Mouse (Mus musculus): ENCODE measurements at regions not wholly inside any gene's neighbourhood (a gene's known extent, or its start where the extent isn't known, plus 50 kb on each side); places are given as distances from the start of the nearest gene placed in this dataset.
A peak's percentile ranks its signal among the peaks of the same experiment; 100 is the strongest.

DNA sequence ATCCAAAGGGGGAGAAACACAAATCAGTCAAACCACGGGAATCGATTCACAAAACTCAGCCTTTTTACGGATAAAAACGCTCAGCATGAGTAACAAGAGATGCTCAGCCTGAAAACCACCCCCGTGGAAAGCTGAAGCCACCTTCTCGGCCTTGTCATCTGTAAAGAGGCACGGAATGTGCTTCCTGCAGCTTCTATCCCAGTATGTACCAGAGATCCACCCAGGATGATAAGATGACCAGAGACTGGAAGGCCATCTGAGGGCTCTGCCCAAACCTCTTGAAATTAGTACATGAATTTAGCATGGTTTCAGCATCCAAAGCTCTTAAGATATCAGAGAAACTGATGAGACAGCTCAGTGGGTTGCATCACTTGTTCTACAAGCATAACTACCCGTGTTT, 149.0 kb upstream of the Mgmt start:
- no peak for DNase-seq (ENCODE audit: extremely low spot score, low spot score)
- WGBS, result 89% methylated on average over 8 of the region's 8 CpGs
- H3K27me3 ChIP-seq (ENCODE audit: poor library complexity, severe bottlenecking), result no peaks in the 10 kb centered on the region

DNA sequence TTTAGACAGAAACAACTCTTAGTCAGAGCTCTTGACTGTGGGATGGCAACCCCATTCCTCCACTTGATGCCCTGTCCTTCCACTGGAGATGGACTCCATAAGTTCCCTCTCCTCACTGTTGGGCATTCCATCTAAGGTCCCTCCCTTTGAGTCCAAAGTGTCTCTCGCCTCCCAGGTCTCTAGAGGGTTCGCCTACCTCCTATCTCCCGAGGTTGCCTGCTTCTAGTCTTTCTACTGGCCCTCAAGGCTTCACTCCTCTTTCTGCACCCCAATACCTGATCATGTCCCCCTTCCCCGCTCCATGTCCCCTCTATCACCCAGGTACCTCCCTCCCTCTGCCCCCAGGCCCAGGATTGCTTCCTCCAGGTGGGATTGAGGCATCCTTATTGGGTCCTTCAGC, 142.9 kb upstream of the Mgmt start:
- H3K4me3 ChIP-seq, result no peak overlapping the region
- WGBS, result 87% methylated on average over 4 of the region's 4 CpGs
- peaks cover 3% of the 10 kb centered on the region; the same call in 1 of the 2 replicates for H3K27me3 ChIP-seq (ENCODE audit: poor library complexity, severe bottlenecking)
- no peaks in the 10 kb centered on the region for H3K36me3 ChIP-seq (replicated peaks)
- H3K9me3 ChIP-seq, result no peaks in the 10 kb centered on the region
- H3K27ac ChIP-seq, result no peak overlapping the region
- no peak for DNase-seq (ENCODE audit: extremely low spot score, low spot score)
- H3K4me1 ChIP-seq, result peaks cover 10% of the 10 kb centered on the region

More for the DNA sequence above, 149.0 kb upstream of the Mgmt start:
- H3K9me3 ChIP-seq, result no peaks in the 10 kb centered on the region
- H3K36me3 ChIP-seq (replicated peaks), result no peaks in the 10 kb centered on the region
- H3K4me3 ChIP-seq, result no peak overlapping the region
- peaks cover 10% of the 10 kb centered on the region for H3K4me1 ChIP-seq
- no peak overlapping the region for H3K27ac ChIP-seq

GRCm38 (mm10) chr7:136754821-136755220, 139.6 kb upstream of the Mgmt start:
- Histone ChIP-seq H3K27ac (no peak overlapping the region), H3K9me3 (no peaks in the 10 kb centered on the region), H3K4me1 (peaks cover 19% of the 10 kb centered on the region), H3K36me3 (replicated peaks) (no peaks in the 10 kb centered on the region), H3K27me3 (ENCODE audit: poor library complexity, severe bottlenecking) (peaks cover 3% of the 10 kb centered on the region; the same call in 1 of the 2 replicates), H3K4me3 (no peak overlapping the region)
- WGBS, result 88% methylated on average over 6 of the region's 6 CpGs
- no peak for DNase-seq (ENCODE audit: extremely low spot score, low spot score)

GRCm38 (mm10) chr7:136765026-136765425, 129.4 kb upstream of the Mgmt start:
- WGBS, result 54% methylated on average over 7 of the region's 7 CpGs

GRCm38 (mm10) chr7:136767231-136767630, 127.2 kb upstream of the Mgmt start:
- Histone ChIP-seq H3K27ac (no peak overlapping the region), H3K27me3 (ENCODE audit: poor library complexity, severe bottlenecking) (peaks cover 11% of the 10 kb centered on the region; the same call in 1 of the 2 replicates), H3K9me3 (no peaks in the 10 kb centered on the region), H3K4me1 (peaks cover 5% of the 10 kb centered on the region), H3K4me3 (no peak overlapping the region), H3K36me3 (replicated peaks) (no peaks in the 10 kb centered on the region)
- no peak for DNase-seq (ENCODE audit: extremely low spot score, low spot score)
- 84% methylated on average over 9 of the region's 9 CpGs for WGBS

More at GRCm38 (mm10) chr7:136765026-136765425, 129.4 kb upstream of the Mgmt start:
- Histone ChIP-seq H3K4me3 (no peak overlapping the region), H3K27me3 (ENCODE audit: poor library complexity, severe bottlenecking) (peaks cover 11% of the 10 kb centered on the region; the same call in 1 of the 2 replicates), H3K36me3 (replicated peaks) (no peaks in the 10 kb centered on the region), H3K9me3 (no peaks in the 10 kb centered on the region), H3K4me1 (peaks cover 10% of the 10 kb centered on the region), H3K27ac (no peak overlapping the region)
- no peak for DNase-seq (ENCODE audit: extremely low spot score, low spot score)

GRCm38 (mm10) chr7:136780708-136781107, 113.7 kb upstream of the Mgmt start:
- no peak overlapping the region for H3K27ac ChIP-seq
- peaks cover 12% of the 10 kb centered on the region for H3K4me1 ChIP-seq
- no peak overlapping the region for H3K4me3 ChIP-seq
- no peaks in the 10 kb centered on the region for H3K36me3 ChIP-seq (replicated peaks)
- 91% methylated on average over 11 of the region's 11 CpGs for WGBS
- H3K27me3 ChIP-seq (ENCODE audit: poor library complexity, severe bottlenecking), result peaks cover 4% of the 10 kb centered on the region
- H3K9me3 ChIP-seq, result no peaks in the 10 kb centered on the region
- DNase-seq (ENCODE audit: extremely low spot score, low spot score), result no peak

GRCm38 (mm10) chr7:136791162-136791561, 103.3 kb upstream of the Mgmt start:
- Histone ChIP-seq H3K4me3 (no peak overlapping the region), H3K36me3 (replicated peaks) (no peaks in the 10 kb centered on the region), H3K27me3 (ENCODE audit: poor library complexity, severe bottlenecking) (peaks cover 8% of the 10 kb centered on the region; the same call in 1 of the 2 replicates), H3K27ac (no peak overlapping the region), H3K9me3 (no peaks in the 10 kb centered on the region), H3K4me1 (peaks cover 11% of the 10 kb centered on the region)
- WGBS, result 81% methylated on average over 2 of the region's 2 CpGs
- no peak for DNase-seq (ENCODE audit: extremely low spot score, low spot score)

DNA sequence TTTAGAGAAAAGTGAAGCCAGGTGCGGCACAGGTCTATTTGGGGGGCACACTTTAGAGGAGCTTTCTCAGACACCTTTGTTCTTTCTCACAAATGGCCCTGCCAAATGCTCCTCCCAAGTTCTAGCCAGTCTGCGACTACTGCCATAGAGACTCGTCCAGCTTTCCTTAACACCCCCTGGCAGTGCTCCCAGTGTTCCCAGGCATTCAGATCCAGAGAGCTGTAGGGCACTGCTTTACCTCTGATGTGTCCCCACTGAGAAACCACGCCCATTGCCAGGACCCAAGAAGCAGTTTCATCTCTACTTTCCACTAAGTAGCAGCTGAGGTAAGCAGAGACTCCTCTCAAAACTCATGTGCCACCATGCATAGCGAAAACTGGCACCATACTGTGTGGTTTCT, 102.3 kb upstream of the Mgmt start:
- no peak overlapping the region for H3K4me3 ChIP-seq
- no peaks in the 10 kb centered on the region for H3K9me3 ChIP-seq
- peaks cover 13% of the 10 kb centered on the region for H3K4me1 ChIP-seq
- H3K36me3 ChIP-seq (replicated peaks), result no peaks in the 10 kb centered on the region
- H3K27me3 ChIP-seq (ENCODE audit: poor library complexity, severe bottlenecking), result peaks cover 16% of the 10 kb centered on the region
- WGBS, result 84% methylated on average over 5 of the region's 5 CpGs
- DNase-seq (ENCODE audit: extremely low spot score, low spot score), result no peak
- H3K27ac ChIP-seq, result no peak overlapping the region

- Histone ChIP-seq H3K9me3 (no peaks in the 10 kb centered on the region), H3K4me1 (peaks cover 26% of the 10 kb centered on the region), H3K36me3 (replicated peaks) (no peaks in the 10 kb centered on the region), H3K4me3 (no peak overlapping the region), H3K27ac (no peak overlapping the region), H3K27me3 (ENCODE audit: poor library complexity, severe bottlenecking) (peaks cover 42% of the 10 kb centered on the region)
- DNase-seq (ENCODE audit: extremely low spot score, low spot score), result no peak
Measured at GRCm38 (mm10) chr7:136796415-136796814, 98.0 kb upstream of the Mgmt start.

DNA sequence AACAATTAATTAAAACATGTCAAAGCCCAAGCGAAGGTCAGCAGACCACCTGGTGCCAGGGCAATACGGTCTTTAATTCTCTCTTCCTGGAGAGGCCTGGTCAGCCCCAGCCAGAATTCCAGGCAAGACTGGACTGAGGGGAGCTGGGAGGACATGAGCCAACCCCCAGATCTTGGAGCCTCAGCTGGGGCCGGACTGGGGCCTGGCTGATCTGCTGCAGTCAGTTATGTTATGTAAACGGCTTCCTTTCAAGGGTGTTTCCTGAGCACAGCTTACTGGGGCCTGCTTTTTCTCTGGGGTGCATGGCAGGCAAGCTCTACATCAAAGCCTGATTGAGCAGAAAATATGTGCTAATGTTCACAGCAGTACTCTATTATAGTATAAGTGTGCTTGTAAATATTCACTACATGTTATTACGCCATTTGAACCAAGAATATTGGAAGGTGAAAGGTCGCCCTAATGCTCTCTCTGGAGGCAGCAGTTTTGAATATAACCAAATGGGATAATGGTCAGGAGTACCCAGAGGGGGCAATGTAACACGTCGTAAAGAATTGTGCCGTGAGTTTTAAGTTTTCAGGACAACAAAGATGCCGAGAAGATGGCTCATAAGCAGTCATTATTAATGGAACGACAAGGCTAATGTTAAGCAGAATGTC, 96.5 kb upstream of the Mgmt start:
- Histone ChIP-seq H3K4me3 (no peak overlapping the region), H3K4me1 (peaks cover 26% of the 10 kb centered on the region), H3K27me3 (ENCODE audit: poor library complexity, severe bottlenecking) (peaks cover 42% of the 10 kb centered on the region), H3K27ac (no peak overlapping the region), H3K36me3 (replicated peaks) (no peaks in the 10 kb centered on the region), H3K9me3 (no peaks in the 10 kb centered on the region)
- peak; percentile 29 for DNase-seq (ENCODE audit: extremely low spot score, low spot score)
- 39% methylated on average over 11 of the region's 11 CpGs for WGBS

- H3K9me3 ChIP-seq, result no peaks in the 10 kb centered on the region
- DNase-seq (ENCODE audit: extremely low spot score, low spot score), result no peak
- peaks cover 46% of the 10 kb centered on the region for H3K27me3 ChIP-seq (ENCODE audit: poor library complexity, severe bottlenecking)
- H3K4me1 ChIP-seq, result peaks cover 26% of the 10 kb centered on the region
- H3K27ac ChIP-seq, result no peak overlapping the region
- H3K4me3 ChIP-seq, result no peak overlapping the region
- no peaks in the 10 kb centered on the region for H3K36me3 ChIP-seq (replicated peaks)
- 84% methylated on average over 3 of the region's 3 CpGs for WGBS
Measured at GRCm38 (mm10) chr7:136798605-136799004, 95.8 kb upstream of the Mgmt start.

DNA sequence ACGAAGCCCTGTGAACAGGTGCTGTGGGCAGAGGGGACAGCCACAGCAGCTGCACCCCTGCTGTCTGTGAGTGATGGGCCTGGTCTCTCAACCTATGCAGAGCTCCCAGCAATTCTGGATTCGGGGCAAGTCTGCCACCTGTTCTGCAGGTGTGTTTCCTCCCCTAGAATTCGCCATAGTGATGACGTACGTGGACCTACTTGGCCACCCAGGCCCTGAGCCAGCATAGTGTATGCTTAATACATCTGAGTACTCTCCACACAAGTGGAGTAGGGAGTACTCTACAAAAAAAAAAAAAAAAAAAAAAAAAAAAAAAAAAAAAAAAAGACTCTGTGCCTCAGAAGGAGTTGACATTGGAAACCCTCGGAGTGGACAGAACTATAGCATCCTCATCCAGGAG, 87.3 kb upstream of the Mgmt start:
- H3K27ac ChIP-seq, result no peak overlapping the region
- H3K9me3 ChIP-seq, result peaks cover 6% of the 10 kb centered on the region
- H3K36me3 ChIP-seq (replicated peaks), result no peaks in the 10 kb centered on the region
- WGBS, result 93% methylated on average over 6 of the region's 6 CpGs
- H3K27me3 ChIP-seq (ENCODE audit: poor library complexity, severe bottlenecking), result peaks cover 15% of the 10 kb centered on the region; the same call in 1 of the 2 replicates
- H3K4me1 ChIP-seq, result no peaks in the 10 kb centered on the region
- DNase-seq (ENCODE audit: extremely low spot score, low spot score), result no peak
- no peak overlapping the region for H3K4me3 ChIP-seq

DNA sequence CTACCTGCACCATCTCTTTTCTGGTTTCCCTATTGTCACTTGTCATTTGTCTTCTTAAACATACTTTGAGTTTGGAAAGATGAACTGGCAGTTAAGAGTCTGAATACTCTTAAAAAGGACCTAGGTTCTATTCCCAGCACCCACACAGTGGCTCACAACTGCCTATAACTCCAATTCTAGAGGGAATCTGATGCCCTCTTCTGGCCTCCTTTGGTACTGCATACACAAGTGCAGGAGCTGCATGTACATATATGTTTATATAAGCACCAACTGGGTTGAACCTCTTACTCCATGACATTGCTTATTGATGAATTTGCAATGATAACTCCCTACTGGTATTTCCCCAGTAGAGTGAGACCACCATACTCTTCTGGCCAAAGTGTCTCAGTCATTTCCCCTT, 86.4 kb upstream of the Mgmt start:
- peaks cover 6% of the 10 kb centered on the region for H3K9me3 ChIP-seq

More for the DNA sequence above, 86.4 kb upstream of the Mgmt start:
- DNase-seq (ENCODE audit: extremely low spot score, low spot score), result no peak
- no peak overlapping the region for H3K27ac ChIP-seq
- H3K27me3 ChIP-seq (ENCODE audit: poor library complexity, severe bottlenecking), result peaks cover 15% of the 10 kb centered on the region; the same call in 1 of the 2 replicates
- H3K36me3 ChIP-seq (replicated peaks), result no peaks in the 10 kb centered on the region
- H3K4me3 ChIP-seq, result no peak overlapping the region
- H3K4me1 ChIP-seq, result no peaks in the 10 kb centered on the region
